Mouse (Mus musculus) activated CD4-positive, CD25-positive, alpha-beta regulatory T cell, adult 4 months (primary cell): ENCODE data around the gene Dpp6. TPM values are rescaled to one million over a fixed set of nuclear protein-coding genes. Genes with fewer than 3 reads are reported as not detected.

Experiments used
- ATAC-seq: one replicate; pipeline ENCODE4 v1.8.0; 2017
- polyA plus RNA-seq, 2 experiments: library from polyadenylated mRNA; unstranded; fragments of 100-300 nt; shearing (Covaris generic); gene quantifications; one replicate each; pipeline ENCODE4 v1.2.1; 2017

The Dpp6 gene
- polyA plus RNA-seq, 2 experiments from 2014 or later: 0.63 TPM; not detected in 1

GRCm38 (mm10) chr5:26969941-26970590 is 153.1 kb downstream of the Dpp6 start:
- ATAC-seq: no peak

- no peak for ATAC-seq
These were observed 156.2 kb downstream of the Dpp6 start for GRCm38 (mm10) chr5:26973166-26973565.

- ATAC-seq: no peak
These were observed 162.3 kb downstream of the Dpp6 start for GRCm38 (mm10) chr5:26979348-26979747.

GRCm38 (mm10) chr5:26979755-26980154 is 162.8 kb downstream of the Dpp6 start:
- no peak for ATAC-seq

GRCm38 (mm10) chr5:26985114-26985513 is 168.1 kb downstream of the Dpp6 start:
- ATAC-seq: no peak

GRCm38 (mm10) chr5:26991587-26991986 is 174.6 kb downstream of the Dpp6 start:
- ATAC-seq: no peak

- no peak for ATAC-seq
These were observed 186.5 kb downstream of the Dpp6 start for GRCm38 (mm10) chr5:27003537-27003936.

- no peak for ATAC-seq
These were observed 192.2 kb downstream of the Dpp6 start for GRCm38 (mm10) chr5:27009157-27009556.

- ATAC-seq: no peak
These were observed 193.6 kb downstream of the Dpp6 start for GRCm38 (mm10) chr5:27010582-27010981.

- no peak for ATAC-seq
These were observed 201.4 kb downstream of the Dpp6 start for GRCm38 (mm10) chr5:27018314-27018956.

- no peak for ATAC-seq
These were observed 211.6 kb downstream of the Dpp6 start for GRCm38 (mm10) chr5:27028611-27029010.

- ATAC-seq: no peak
These were observed 212.8 kb downstream of the Dpp6 start for GRCm38 (mm10) chr5:27029784-27030183.

GRCm38 (mm10) chr5:27034858-27035257 is 217.9 kb downstream of the Dpp6 start:
- no peak for ATAC-seq

GRCm38 (mm10) chr5:27035291-27035690 is 218.3 kb downstream of the Dpp6 start:
- no peak for ATAC-seq

- ATAC-seq: no peak
These were observed 218.9 kb downstream of the Dpp6 start for GRCm38 (mm10) chr5:27035891-27036290.

- no peak for ATAC-seq
These were observed 220.8 kb downstream of the Dpp6 start for GRCm38 (mm10) chr5:27037796-27038195.

GRCm38 (mm10) chr5:27048167-27048566 is 231.2 kb downstream of the Dpp6 start:
- no peak for ATAC-seq

GRCm38 (mm10) chr5:27048926-27049325 is 231.9 kb downstream of the Dpp6 start:
- ATAC-seq: no peak

GRCm38 (mm10) chr5:27049341-27050091 is 232.5 kb downstream of the Dpp6 start:
- no peak for ATAC-seq

GRCm38 (mm10) chr5:27051250-27051649 is 234.2 kb downstream of the Dpp6 start:
- no peak for ATAC-seq

GRCm38 (mm10) chr5:27052441-27052840 is 235.4 kb downstream of the Dpp6 start:
- ATAC-seq: no peak

GRCm38 (mm10) chr5:27056436-27056835 is 239.4 kb downstream of the Dpp6 start:
- no peak for ATAC-seq

- ATAC-seq: no peak
These were observed 243.1 kb downstream of the Dpp6 start for GRCm38 (mm10) chr5:27060114-27060513.

GRCm38 (mm10) chr5:27063871-27064270 is 246.9 kb downstream of the Dpp6 start:
- ATAC-seq: no peak
